Mouse (Mus musculus): ENCODE data around the gene Pdcd11. TPM values are rescaled to one million over a fixed set of nuclear protein-coding genes. Genes with fewer than 3 reads are reported as not detected.
"Not testable (repeated sequence)": the region's sequence is repeated elsewhere in the genome, so short reads cannot be mapped to it uniquely, and the experiment has no call there.

Gene Pdcd11
- polyA plus RNA-seq, 1 experiment from 2014 or later = 3.3 TPM

- Histone ChIP-seq H3K27me3 (ENCODE audit: insufficient read depth, low read length) (0 out of 2 replicates have a peak, but pooled peaks cover 8% of the 10 kb centered on the region), H3K27ac (ENCODE audit: low read depth) (no peak overlapping the region), H3K4me2 (ENCODE audit: low read depth, low read length) (no peak overlapping the region), H3K36me3 (replicated peaks; ENCODE audit: insufficient read depth, low read length) (peaks cover 13% of the 10 kb centered on the region), H3K4me1 (ENCODE audit: insufficient read depth) (peaks cover 8% of the 10 kb centered on the region; the same call in 1 of the 2 replicates), H3K9ac (replicated peaks) (no peak overlapping the region), H3K9me3 (ENCODE audit: low read length) (no peaks in the 10 kb centered on the region), H3K4me3 (ENCODE audit: low read depth, low read length) (no peak overlapping the region)
- 82% methylated on average over 17 of the region's 17 CpGs for WGBS (ENCODE audit: insufficient replicate concordance)
- TF ChIP-seq CTCF (IDR thresholded peaks at IDR 0.05; ENCODE audit: low read depth) (no peak), EP300 (IDR thresholded peaks at IDR 0.05; ENCODE audit: low read depth) (no peak)
- ATAC-seq (no peak), DNase-seq (no peak)
Measured at GRCm38 (mm10) chr19:47135568-47135967, 45.0 kb downstream of the Pdcd11 start.

DNA sequence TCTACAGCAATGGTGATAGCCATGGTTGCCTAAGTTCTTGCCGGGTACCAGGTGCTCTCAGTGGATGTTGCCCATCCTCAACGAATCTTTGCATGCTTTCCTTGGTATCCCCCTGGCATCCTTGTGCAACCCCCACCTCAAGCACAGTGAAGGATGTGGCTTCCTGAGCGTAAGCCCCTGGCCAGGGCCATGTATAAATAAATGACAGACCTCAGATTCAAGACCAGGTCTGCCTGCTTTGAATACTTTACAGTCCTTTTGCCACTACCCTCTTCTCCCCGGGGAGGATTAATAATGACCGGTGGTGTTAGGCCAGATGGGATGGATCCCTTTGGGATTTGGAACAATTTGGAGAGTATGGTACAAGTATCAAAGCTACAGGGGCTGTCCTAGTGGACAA is 45.6 kb downstream of the Pdcd11 start:
- ATAC-seq (no peak), DNase-seq (no peak)
- no peak overlapping the region for H3K4me2 ChIP-seq (ENCODE audit: low read depth, low read length)
- WGBS (ENCODE audit: insufficient replicate concordance) = 67% methylated on average over 5 of the region's 5 CpGs
- no peaks in the 10 kb centered on the region for H3K9me3 ChIP-seq (ENCODE audit: low read length)
- peaks cover 8% of the 10 kb centered on the region; the same call in 1 of the 2 replicates for H3K4me1 ChIP-seq (ENCODE audit: insufficient read depth)
- 0 out of 2 replicates have a peak, but pooled peaks cover 8% of the 10 kb centered on the region for H3K27me3 ChIP-seq (ENCODE audit: insufficient read depth, low read length)
- H3K36me3 ChIP-seq (replicated peaks; ENCODE audit: insufficient read depth, low read length) = peaks cover 9% of the 10 kb centered on the region
- no peak overlapping the region for H3K27ac ChIP-seq (ENCODE audit: low read depth)
- H3K9ac ChIP-seq (replicated peaks) = no peak overlapping the region
- no peak overlapping the region for H3K4me3 ChIP-seq (ENCODE audit: low read depth, low read length)
- no peak for TF ChIP-seq CTCF (IDR thresholded peaks at IDR 0.05; ENCODE audit: low read depth)
- TF ChIP-seq EP300 (IDR thresholded peaks at IDR 0.05; ENCODE audit: low read depth) = no peak

DNA sequence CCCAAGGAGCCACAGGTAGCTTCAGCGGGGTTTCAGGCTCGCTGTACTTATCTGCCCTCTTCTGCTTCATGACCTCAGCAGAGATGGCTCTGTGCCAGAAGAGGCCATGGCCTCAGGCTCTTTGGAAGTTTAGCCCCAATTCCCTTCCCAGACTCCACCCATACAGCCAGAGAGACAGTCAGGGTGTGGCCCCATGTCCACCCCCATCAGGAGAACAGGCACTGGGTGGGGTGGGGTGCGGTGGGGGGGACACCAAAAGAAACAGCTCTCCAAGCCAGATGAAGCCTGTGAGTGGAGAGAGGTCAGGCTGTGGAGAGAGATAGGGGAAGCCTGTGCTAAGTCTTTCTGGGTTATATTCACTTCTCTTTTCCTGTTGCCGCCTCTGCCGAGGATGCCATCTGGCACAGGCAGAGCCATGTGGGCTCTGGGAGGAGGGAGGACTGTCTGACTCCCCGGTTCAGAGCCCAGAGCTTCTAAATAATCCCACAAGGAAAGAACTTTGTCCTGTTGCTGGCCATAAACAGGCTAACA is 46.5 kb downstream of the Pdcd11 start:
- H3K27me3 ChIP-seq (ENCODE audit: insufficient read depth, low read length) = 0 out of 2 replicates have a peak, but pooled peaks cover 8% of the 10 kb centered on the region
- H3K4me1 ChIP-seq (ENCODE audit: insufficient read depth) = peaks cover 8% of the 10 kb centered on the region; the same call in 1 of the 2 replicates
- peak overlapping the region; percentile 45 for H3K4me3 ChIP-seq (ENCODE audit: low read depth, low read length)
- peak overlapping the region; percentile 68 for H3K4me2 ChIP-seq (ENCODE audit: low read depth, low read length)
- DNase-seq (peak; percentile 74), ATAC-seq (peak; percentile 72)
- peak overlapping the region; percentile 81; the same call in 1 of the 2 replicates for H3K27ac ChIP-seq (ENCODE audit: low read depth)
- 7% methylated on average over 6 of the region's 6 CpGs for WGBS (ENCODE audit: insufficient replicate concordance)
- H3K9me3 ChIP-seq (ENCODE audit: low read length) = no peaks in the 10 kb centered on the region
- peak overlapping the region; percentile 63 for H3K9ac ChIP-seq (replicated peaks)
- TF ChIP-seq CTCF (IDR thresholded peaks at IDR 0.05; ENCODE audit: low read depth) (no peak), EP300 (IDR thresholded peaks at IDR 0.05; ENCODE audit: low read depth) (no peak)
- no peaks in the 10 kb centered on the region; the same call in none of the 2 replicates for H3K36me3 ChIP-seq (replicated peaks; ENCODE audit: insufficient read depth, low read length)

DNA sequence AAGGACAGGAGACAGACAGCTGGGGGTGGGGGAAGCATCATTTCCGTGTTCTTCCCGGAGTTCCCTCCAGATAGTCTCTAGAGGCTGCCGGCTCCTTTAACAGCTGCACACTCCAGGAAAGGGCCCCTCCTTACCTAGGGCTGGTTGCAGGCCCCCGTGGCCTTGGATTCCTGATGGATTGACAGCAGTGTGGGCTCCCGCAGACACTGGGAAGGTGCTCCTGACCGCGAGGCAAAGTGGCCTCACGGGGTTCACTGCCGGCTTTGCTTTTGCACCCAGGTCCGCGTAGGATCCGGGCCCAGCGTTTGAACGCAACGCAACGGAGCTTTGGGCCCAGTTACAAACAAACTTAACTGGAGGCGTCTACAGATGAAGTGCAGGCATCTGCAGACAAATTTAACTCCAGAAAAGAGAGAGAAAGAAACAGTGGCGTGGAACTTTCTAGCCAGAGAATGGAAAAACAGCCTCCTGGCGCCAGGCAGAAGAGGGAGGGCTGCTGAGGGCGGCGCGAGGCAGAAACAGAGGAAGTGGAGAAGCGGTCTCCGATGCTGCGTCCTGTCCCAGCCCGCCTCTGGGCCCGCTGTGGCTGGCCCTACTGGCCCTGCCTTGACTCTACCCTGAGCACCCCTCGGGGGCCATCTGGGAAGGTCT is 47.3 kb downstream of the Pdcd11 start, which contains the start of gene Calhm2:
Calhm2 (minus strand) TSS at position 524 of the 651 bp plus-strand sequence.
- H3K9ac ChIP-seq (replicated peaks) = peak within 1 kb of the TSS; percentile 63
- H3K4me1 ChIP-seq (ENCODE audit: insufficient read depth) = peaks cover 8% of the 10 kb centered on the region; the same call in 1 of the 2 replicates
- DNase-seq (peak; percentile 53), ATAC-seq (peak; percentile 52)
- H3K4me2 ChIP-seq (ENCODE audit: low read depth, low read length) = peak within 1 kb of the TSS; percentile 68
- H3K36me3 ChIP-seq (replicated peaks; ENCODE audit: insufficient read depth, low read length) = no peaks in the 10 kb centered on the region; the same call in 1 of the 2 replicates
- H3K27me3 ChIP-seq (ENCODE audit: insufficient read depth, low read length) = 0 out of 2 replicates have a peak, but pooled peaks cover 8% of the 10 kb centered on the region
- TF ChIP-seq CTCF (IDR thresholded peaks at IDR 0.05; ENCODE audit: low read depth) (no peak), EP300 (IDR thresholded peaks at IDR 0.05; ENCODE audit: low read depth) (no peak)
- WGBS (ENCODE audit: insufficient replicate concordance) = 6% methylated on average over 28 of the region's 28 CpGs
- peak within 1 kb of the TSS; percentile 45 for H3K4me3 ChIP-seq (ENCODE audit: low read depth, low read length)
- H3K27ac ChIP-seq (ENCODE audit: low read depth) = peak within 1 kb of the TSS; percentile 81
- H3K9me3 ChIP-seq (ENCODE audit: low read length) = no peaks in the 10 kb centered on the region

GRCm38 (mm10) chr19:47139611-47140010 is 49.0 kb downstream of the Pdcd11 start:
- not testable (repeated sequence) for H3K27ac ChIP-seq (ENCODE audit: low read depth); H3K27me3 ChIP-seq (ENCODE audit: insufficient read depth, low read length); H3K9ac ChIP-seq (replicated peaks); H3K9me3 ChIP-seq (ENCODE audit: low read length); ATAC-seq; H3K4me1 ChIP-seq (ENCODE audit: insufficient read depth); H3K4me2 ChIP-seq (ENCODE audit: low read depth, low read length); H3K36me3 ChIP-seq (replicated peaks; ENCODE audit: insufficient read depth, low read length); H3K4me3 ChIP-seq (ENCODE audit: low read depth, low read length); DNase-seq
- WGBS (ENCODE audit: insufficient replicate concordance) = 54% methylated on average over 7 of the region's 7 CpGs

GRCm38 (mm10) chr19:47142438-47142837 is 51.9 kb downstream of the Pdcd11 start:
- 63% methylated on average over 6 of the region's 6 CpGs for WGBS (ENCODE audit: insufficient replicate concordance)
- ATAC-seq (no peak), DNase-seq (no peak)
- Histone ChIP-seq H3K9me3 (ENCODE audit: low read length) (no peaks in the 10 kb centered on the region), H3K4me2 (ENCODE audit: low read depth, low read length) (no peak overlapping the region), H3K27ac (ENCODE audit: low read depth) (no peak overlapping the region), H3K27me3 (ENCODE audit: insufficient read depth, low read length) (0 out of 2 replicates have a peak, but pooled peaks cover 8% of the 10 kb centered on the region), H3K4me1 (ENCODE audit: insufficient read depth) (no peaks in the 10 kb centered on the region), H3K9ac (replicated peaks) (no peak overlapping the region), H3K36me3 (replicated peaks; ENCODE audit: insufficient read depth, low read length) (no peaks in the 10 kb centered on the region), H3K4me3 (ENCODE audit: low read depth, low read length) (no peak overlapping the region)
- TF ChIP-seq EP300 (IDR thresholded peaks at IDR 0.05; ENCODE audit: low read depth) (no peak), CTCF (IDR thresholded peaks at IDR 0.05; ENCODE audit: low read depth) (no peak)

Measured in liver, postnatal 0 days (tissue).